Mouse (Mus musculus): ENCODE measurements around the gene Mgat4d.
"Not testable (repeated sequence)": the region's sequence is repeated elsewhere in the genome, so short reads cannot be mapped to it uniquely, and the experiment has no call there.

Gene Mgat4d

DNA sequence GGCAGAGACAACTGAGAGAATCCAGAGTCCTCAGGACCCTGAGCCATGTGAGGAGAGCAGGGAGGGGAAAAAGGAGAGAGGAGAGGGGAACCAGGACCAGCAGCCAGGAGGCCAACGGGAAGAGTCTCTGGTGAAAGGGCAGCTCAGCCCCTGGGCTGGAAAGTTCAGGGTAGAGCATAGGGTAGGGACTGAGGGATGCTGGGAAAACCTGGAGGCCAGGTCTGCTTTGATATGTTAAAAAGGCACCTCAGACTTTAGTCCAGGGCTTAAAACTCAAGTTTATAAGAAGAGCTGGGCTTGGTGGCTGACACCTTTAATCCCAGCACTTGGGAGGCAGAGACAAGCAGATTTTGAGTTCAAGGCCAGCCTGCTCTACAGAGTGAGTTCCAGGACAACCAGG, 44.2 kb downstream of the Mgat4d start:
- no peak for DNase-seq

DNA sequence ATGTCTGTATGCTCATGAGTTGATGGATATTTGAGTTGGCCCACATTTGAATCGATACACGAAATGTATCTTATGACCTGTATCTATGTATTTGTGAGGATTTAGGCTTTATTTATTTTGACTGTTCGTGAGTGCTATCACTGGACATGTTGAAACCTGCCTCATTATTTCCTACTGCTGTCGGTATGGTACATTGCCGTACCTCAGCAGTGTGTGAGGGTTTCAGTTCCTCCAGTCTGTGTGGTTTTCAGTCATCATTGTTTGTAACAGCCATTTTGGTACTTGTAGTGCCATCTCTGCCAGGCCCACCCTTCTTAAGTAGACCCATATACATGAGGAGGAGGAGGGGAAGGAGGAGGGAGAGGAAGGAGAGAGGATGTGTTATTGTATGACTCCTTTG, 46.1 kb downstream of the Mgat4d start:
- no peak for DNase-seq

DNA sequence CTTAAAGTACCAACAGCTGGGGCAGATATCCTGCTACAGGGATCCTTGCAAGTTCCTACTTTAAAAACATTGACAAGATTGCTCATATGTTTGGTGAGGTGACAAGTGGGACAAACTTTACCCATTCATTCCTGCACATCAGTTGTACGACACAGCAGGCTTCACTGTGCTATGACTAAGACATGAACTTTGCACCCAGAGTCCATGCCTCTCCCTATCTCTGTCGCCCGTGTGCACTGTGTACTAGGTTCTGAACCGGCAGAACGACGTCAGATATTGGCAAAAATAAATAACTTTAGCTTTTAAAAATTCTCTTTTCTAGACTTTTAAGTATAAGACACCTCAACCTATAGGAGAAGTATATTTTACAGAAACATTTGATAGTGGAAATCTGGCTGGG, 48.4 kb downstream of the Mgat4d start:
- no peak for DNase-seq

DNA sequence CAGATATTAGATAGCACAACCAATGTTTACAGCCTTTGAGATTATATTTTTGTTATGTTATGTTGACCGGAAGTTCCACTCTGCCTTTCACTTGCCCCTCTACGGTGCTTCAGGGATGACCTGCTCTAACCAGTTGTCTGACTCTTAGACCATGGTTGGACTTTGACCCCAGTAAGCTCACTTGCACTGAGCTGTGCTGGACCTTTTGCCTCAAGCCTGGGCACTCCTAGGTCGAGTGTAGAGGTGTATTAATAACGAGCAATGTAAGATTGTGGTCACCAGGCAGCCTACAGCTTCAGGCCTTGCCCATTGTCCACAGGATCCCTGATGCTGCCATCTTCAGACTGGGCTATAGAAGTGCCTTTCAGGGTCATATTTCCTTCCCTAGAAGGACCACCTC, 49.5 kb downstream of the Mgat4d start:
- DNase-seq, result peak; percentile 3

DNA sequence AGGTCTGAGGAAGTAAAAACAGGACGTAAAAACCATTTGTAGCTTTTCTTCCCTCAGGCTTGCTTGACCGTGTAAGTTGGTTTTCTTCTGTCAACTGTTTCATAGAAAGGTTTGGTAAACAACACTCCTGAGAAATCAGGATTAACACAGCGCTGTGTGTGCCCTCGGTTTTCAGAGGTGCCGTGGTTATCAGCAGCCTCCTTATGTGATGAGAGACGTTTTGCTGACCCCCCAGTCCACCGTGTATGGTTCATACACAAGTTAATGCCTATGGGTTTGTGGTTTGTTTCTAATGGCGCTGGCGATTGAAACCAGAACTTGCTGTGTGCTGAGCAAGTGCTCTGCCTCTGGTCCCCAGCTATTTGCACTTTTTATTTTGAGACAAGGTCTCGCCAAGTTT, 57.3 kb downstream of the Mgat4d start:
- no peak for DNase-seq

DNA sequence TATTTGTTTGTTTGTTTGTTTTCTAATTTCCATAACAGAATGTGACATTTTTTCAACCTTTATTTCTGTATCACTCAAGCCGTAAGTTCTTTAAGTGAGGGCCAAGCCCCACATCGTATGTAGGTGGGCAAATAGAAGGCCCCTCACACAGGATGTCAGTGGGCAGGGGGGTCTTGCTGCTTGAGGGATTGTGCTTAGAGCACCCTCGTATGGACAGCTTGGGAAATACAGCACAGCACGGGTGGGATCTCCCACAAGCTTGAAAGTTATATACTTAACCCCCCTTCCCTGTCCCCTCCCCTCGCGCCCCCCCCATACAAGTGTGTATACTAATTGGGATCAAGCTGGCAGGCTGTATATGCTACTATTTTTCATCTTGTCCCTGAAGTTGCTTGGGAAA, 58.6 kb downstream of the Mgat4d start:
- no peak for DNase-seq

DNA sequence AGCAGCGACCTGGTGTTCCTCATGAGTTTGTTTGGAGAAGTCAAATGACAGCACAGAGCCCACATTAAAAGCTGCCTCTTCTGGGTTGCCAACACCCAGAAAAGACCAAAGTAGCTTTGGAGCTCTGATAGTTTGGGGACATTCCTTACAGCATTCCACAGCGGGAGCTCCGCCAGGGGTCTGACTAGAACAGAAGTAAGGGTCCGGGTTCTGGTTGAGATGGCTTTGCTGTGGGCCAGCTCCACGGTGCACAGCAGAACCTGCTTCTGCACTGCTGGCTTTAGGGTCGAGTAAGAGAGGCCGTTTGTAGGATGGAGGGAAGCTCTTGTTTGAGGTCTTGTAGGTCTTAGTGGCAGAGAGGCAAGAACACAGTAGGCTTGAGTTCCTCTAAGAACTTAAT, 60.2 kb downstream of the Mgat4d start:
- DNase-seq, result no peak

DNA sequence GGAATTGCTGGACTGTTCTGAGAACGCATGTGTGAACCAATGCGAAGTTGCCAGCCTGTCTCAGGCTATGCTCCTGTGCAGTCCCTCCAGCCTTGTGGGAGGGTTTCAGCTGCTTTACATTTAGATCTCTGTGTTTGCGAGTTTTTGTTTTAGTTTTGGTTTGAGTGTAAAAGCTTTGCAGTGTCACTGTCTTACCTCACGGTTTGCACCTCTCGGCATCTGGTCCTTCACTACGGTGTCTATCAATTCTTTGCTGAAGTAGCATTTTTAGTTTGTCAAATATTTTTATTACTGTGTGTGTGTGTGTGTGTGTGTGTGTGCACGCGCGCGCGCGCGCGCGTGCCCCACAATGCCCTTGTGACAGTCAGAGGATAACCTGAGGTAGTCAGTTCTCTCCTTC, 68.6 kb downstream of the Mgat4d start:
- DNase-seq, result no peak

DNA sequence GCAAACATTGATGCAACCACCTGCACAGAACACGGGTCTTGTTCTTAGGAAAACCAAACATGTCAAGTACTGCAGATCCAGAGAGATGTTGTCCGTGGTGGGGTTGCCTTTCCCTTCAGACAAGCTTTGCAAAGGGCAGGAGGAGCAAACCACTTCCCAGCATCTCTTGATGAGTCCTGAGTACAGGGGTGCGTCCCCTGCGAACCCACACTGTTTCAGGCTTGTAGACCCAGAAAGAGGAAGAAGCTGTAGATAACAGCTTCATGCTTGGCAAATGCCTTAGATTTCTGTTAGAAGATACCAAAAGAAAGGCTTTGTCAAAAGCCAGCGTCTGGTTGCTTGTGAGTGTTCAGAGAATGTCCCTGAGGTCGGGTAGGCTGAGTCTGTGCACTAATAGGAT, 69.7 kb downstream of the Mgat4d start:
- DNase-seq, result no peak

DNA sequence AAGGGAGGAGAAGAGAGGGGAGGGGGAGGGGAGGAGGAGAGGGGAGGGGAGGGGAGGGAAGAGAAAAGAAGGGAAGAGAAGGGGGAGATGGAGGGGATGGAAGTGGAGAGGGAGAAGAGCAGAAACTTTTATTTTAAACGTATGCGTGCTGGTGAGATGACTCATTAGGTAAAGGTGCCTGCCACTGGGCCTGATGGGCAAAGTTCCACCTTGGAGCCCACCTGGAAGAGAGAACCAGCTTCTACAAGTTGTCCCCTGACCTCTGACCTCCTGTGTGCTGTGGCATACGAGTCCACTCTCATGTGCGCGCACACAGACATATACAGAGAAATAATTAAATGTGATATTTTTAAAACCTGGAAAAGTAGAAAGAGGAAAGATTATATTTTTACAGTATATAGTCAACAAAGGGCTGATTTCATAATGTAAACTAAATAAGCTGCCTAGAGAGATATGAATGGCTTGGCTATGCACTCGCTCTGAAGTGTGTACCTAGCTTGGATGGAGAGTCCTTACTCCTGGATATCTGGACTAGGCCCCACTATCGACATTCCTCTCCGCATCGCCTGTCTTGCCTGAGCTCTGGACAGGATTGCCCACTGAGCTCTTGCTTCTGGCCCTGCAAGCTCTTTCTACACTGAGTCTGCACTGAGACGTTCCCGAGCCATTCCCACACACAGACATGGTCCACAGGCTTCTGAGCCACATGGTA, 70.7 kb downstream of the Mgat4d start:
- DNase-seq, result no peak

DNA sequence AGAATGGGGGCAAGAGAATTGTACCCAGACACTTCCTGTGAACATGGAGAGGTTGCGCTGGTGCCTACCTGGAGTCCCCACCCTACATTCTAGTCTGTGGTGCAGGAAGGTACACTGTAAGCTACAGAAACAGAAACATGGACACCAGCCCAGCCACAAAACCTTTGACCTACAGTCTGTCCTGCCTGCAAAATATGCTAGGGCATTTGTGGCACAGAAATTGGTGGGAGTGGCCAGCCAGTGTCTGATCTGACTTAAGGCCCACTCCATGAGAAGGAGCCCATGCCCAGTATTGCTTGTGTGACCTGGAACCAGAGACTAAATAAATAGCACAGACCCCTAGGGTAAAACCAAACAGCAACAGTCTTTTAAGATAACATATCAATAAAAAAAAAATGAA, 73.1 kb downstream of the Mgat4d start:
- DNase-seq, result peak; percentile 20

DNA sequence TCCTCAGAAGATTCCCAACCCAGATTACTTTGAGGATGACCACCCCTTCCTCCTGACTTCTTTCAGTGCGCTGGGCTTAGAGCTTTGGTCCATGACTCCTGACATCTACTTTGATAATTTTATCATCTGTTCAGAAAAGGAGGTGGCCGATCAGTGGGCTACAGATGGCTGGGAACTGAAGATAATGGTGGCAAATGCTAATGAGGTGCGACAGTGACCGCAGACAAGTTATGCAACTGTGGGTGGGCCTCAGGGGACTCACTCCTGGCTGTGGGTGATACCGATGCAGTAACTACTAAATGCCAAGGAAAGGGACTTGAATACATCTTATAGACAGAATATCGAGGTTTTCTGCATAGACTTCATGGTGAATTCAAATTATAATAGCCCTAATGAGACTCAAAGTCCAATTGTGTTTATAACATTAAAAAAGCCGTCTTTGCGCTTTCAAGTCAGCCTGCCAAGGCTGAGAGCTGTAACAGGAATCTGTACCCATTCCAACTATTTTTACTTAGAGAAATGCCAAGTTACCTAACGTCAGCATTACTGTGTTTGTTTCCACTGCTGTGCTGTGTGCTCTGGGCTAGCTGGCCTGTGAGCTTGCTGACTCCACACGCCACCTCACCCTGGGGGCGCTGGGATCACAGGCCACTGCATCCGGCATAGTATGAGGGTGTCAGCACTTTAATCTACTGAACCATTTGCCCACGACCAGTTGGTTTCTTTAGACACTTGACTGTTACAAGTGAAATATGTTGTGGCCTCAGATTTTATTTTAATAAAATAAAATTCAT, 75.0 kb downstream of the Mgat4d start:
- peak; percentile 60 for DNase-seq

DNA sequence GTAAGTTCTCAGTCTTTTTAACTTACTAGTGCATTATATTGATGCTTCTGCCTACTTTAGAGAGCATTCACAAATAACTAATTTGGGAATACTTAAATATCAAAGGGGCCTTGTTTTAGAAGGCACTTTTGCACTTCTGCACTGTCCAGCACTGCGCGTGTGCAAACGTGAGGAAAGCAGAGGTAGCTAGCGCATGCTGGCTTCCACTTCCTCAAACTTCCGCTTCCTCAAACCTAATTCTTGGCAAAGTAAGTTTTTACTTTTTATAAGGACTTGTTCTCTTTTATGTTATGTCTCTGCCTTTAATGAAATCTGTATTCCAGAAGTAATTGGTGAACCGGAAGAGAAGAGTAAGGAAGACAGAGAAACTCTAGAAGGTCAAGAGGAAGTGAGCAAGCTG, 76.9 kb downstream of the Mgat4d start:
- DNase-seq, result no peak

DNA sequence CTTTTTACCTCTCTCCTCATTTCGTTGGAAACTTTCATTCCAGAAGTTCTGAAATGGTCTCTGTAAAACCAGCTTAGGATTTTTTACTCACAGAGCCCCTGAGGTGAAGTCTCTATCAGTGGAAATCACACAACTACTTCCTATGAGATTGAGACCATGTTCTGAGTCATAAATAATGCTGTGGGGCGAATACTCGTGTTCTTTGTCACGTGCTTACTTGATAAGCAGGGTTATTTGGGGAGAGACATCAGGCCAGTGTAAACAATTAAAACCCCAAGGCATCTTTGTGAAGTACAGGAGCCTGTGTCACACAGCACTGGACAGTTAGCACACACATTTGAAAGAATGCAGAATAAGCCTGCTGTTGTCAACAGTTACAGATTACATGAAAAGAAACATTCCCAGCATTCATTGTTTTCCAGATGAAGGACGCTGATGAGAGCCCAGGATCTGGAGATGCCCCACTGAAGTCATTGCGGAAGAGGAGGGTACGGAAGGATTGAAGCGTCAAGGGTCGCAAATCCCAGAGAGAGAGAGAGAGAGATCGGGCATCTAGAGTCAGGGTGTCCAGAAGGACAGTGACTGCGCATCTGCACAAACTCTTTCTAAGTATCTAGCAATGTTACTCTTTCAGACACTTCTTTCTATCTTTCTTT, 78.0 kb downstream of the Mgat4d start:
- DNase-seq, result peak; percentile 33

DNA sequence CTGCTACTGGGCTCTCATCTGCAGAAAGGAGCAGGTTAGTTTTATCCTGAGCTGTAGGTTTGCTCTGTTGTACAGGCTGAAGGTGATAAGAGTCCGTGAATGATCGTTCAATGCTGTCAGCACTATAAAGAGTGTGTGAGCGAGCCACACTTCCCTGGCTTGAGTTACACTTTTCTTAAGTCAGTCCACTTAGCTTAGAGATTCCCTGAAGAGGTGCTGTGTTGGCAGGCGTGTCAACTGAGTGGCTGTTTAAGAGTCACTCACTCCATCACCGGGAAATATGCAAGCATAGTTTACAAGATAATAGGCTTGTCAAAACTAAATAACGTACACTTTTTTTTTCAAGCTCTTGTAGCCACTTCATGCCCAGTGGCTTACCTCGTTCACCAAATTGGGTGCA, 78.7 kb downstream of the Mgat4d start:
- no peak for DNase-seq

DNA sequence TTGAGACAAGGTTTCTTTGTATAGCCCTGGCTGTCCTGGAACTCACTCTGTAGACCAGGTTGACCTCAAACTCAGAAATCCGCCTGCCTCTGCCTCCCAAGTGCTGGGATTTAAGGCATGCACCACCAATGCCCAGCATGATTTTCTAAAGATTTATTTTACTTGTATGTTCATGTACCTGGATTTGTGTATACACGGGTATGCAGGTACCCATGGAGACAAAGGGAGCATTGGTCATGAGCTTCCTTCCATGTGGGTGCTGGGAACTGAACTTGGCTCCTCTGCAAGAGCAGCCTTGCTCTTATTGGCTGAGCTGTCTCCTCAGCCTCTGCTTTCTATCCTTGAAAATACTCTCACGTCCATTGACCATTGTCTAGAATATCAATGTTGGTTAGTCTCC, 80.3 kb downstream of the Mgat4d start:
- not testable (repeated sequence) for DNase-seq

DNA sequence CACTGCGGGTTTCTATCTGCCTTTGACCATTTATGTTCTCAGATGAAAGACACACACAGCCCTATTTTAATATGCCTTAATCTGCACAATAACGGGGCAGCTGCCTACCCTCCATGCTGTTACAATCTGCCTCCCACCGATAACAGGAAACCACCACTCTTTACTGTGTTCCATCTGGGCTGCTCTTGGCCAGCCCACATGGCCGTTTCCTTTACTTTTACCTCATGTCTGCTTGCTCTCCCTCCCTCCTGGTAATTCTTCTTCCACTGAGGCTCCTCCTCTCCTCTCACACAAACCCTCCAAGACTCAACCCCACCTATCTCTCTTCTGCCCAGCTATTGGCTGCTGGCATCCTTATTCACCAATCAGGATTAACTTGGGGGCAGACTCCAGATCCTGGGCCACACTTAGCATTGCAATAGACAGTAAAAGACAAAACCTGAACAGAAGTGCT, 80.8 kb downstream of the Mgat4d start:
- no peak for DNase-seq
